Mouse (Mus musculus) lung, postnatal 0 days (tissue): ENCODE measurements at regions not wholly inside any gene's neighbourhood (a gene's known extent, or its start where the extent isn't known, plus 50 kb on each side); places are given as distances from the start of the nearest gene placed in this dataset.

Source experiments
- CTCF ChIP-seq: IDR thresholded peaks from 2 replicates; pipeline ENCODE4 v1.5.1; 2016; ENCODE audit warnings: antibody characterized with exemption, mild to moderate bottlenecking
- EP300 ChIP-seq: IDR thresholded peaks from 2 replicates; pipeline ENCODE4 v1.6.1; 2016; ENCODE audit warnings: antibody characterized with exemption, mild to moderate bottlenecking, control low read depth

DNA sequence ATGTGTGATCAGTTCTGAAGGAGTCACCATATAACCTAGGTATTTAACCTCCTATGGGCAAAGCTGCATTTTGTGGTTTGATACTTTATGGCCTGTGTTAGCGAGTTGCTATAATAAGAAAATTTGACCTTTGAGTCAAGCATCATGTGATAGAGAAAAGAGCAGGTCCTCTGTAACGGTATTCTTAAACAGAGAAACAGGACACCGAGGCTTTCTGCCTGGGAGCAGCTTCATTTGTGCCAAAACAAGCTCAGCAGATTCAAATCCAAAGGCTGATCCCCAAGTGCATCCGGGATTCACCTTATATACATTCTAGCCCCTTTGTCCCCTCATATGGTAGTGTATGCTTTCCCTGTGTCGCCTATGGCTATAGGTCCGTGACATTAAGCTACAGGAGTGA is 54.1 kb upstream of the Cd55 start:
- TF ChIP-seq EP300 (no peak), CTCF (no peak)
